Mouse (Mus musculus) frontal cortex, postnatal 10 days (tissue): ENCODE measurements around the gene Vat1.
"Not testable (repeated sequence)": the region's sequence is repeated elsewhere in the genome, so short reads cannot be mapped to it uniquely, and the experiment has no call there.

Experiments
- DNase-seq, 2 experiments: peaks; one replicate each; pipeline ENCODE4 v3.0.0; 2022; ENCODE audit warnings: low spot score in 2 of 2, mixed read lengths in 1 of 2

Vat1 gene

GRCm38 (mm10) chr11:101442127-101442693, 23.8 kb downstream of the Vat1 start, which contains the start of gene Rpl27:
Gene Rpl27 (plus strand): TSS chr11:101442298.
- DNase-seq, result peak; percentile 97 to 98

GRCm38 (mm10) chr11:101441450-101442126, 24.4 kb downstream of the Vat1 start:
- not testable (repeated sequence) for DNase-seq

GRCm38 (mm10) chr11:101438006-101438405, 28.0 kb downstream of the Vat1 start:
- DNase-seq, result not testable (repeated sequence)

DNA sequence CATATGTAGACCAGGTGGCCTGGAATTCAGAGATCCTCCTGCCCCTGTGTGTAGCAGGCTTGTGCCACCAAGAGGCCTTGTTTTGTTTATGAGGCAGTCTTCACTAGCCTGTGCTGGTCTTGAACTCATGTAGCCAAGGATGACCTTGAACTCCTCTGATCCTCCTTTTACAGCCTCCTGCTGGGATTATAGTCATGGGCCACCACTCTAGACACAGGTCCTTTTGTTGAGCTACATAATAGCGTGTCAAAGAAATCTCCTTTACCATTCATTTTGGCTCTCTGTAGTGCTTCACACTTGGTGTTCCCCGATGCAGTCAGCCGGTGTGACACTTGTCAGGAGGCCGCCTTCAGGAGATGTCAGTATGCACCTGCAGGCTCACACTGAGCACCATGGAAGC, 29.1 kb downstream of the Vat1 start:
- no peak for DNase-seq

- DNase-seq, result no peak
Observed at GRCm38 (mm10) chr11:101435831-101436230, 30.2 kb downstream of the Vat1 start.

DNA sequence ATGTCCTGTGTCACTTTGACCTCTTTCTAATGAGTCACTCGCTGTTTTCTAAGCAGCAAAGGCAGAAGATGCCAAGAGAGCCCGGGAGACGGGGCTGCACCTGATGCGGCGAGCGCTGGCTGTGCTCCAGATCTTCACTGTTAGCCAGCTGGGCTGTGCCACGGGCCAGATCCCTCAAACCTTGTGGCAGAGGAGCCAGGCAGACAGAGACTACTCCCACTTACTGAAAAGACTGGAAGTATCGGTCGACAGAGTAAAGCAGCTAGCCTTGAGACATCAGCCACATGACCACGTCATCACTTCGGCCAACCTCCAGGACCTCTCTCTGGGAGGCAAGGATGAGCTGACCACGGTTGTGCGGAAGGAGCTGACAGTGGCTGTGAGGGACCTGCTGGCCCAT, 32.6 kb downstream of the Vat1 start:
- no peak for DNase-seq

- no peak for DNase-seq
Observed at GRCm38 (mm10) chr11:101431327-101431726, 34.7 kb downstream of the Vat1 start.

- DNase-seq, result no peak
Observed at GRCm38 (mm10) chr11:101426165-101426564, 39.9 kb downstream of the Vat1 start.

GRCm38 (mm10) chr11:101424925-101425813, 40.9 kb downstream of the Vat1 start, which contains the start of the genes Rundc1 and Ptges3l:
Gene Rundc1 (plus strand): TSS chr11:101425085.
Gene Ptges3l (minus strand): TSS chr11:101425333.
- peak; percentile 94 to 98 for DNase-seq

DNA sequence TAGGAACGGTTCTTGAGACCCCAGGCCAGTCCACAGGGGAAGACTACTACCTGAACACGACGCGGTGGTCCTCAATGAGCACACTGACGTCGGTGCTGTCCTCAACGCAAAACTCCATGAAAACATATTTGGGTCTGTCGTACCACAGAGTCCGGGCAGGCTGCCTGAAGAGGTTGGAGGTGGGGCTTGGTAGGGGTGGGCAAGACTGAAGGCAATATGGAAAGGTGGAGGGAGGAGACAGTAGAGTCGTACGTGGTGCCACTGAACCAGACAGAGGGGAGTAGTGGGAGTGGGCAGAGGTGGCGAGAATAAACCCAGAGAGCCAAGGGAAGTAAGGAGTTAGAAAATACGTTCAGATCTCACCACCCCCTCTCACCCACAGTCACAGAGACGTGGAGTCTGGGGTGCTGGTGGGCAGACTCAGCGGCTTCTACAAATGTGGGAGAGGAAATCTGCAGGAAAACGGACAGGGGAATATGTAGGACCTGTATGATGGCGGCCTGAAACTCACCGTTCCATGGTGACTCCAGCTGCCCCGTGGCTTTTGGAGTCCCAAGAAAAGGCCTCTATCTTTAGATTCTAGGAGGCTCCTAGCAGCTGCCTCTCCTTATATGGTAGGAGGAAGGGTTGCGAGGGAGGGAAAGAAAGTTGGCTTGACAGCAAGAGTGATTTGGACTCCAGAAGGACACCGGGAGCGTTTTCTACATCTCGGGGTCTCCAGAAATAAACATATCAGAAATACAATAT, 41.8 kb downstream of the Vat1 start, which contains the start of gene Gm27029:
Gene Gm27029 (minus strand): TSS at position 692 of the 747 bp plus-strand sequence.
- DNase-seq, result peak in 1 of 2 experiments; percentile 24

GRCm38 (mm10) chr11:101420148-101420547, 45.9 kb downstream of the Vat1 start:
- no peak for DNase-seq

DNA sequence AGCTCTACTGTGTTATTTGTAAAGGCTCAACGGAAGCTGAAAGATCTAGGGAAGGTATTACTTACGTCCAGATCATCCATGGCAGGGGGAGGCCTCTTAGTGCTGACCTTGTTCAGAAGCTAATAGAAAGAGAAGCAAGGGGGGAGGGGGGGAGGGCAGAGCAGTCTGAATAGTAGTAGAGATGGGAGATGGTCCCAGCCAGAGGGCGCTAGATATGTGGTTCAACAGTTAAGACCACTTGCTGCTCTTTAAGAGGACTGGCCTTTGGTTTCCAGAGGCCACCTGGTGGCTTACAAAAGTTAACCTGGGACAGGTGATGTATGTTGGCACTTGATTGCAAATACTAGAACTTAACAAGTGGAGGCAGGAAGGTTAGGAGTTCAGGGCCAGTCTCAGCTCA, 46.4 kb downstream of the Vat1 start:
- DNase-seq, result no peak

- peak; percentile 32 to 55 for DNase-seq
Observed at GRCm38 (mm10) chr11:101418991-101419390, 47.0 kb downstream of the Vat1 start.

GRCm38 (mm10) chr11:101417101-101417855, 48.8 kb downstream of the Vat1 start, which contains the start of gene Aarsd1:
Gene Aarsd1 (minus strand): TSS chr11:101417615.
- DNase-seq, result peak; percentile 71 to 86

- DNase-seq, result no peak
Observed at GRCm38 (mm10) chr11:101416433-101417100, 49.5 kb downstream of the Vat1 start.

DNA sequence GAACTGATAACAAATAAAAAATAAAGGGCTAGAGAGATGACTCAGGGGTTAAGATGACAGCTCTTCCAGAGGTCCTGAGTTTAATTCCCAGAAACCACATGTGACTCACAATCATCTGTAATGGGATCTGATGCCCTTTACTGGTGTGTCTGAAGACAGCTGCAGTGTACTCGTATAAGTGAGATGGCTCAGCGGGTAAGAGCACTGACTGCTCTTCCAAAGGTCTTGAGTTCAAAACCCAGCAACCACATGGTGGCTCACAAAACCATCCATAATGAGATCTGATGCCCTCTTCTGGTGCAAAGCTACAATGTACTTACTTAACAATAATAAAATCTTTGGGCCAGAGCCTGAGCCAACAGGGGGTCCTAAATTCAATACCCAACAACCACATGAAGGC, 50.7 kb downstream of the Vat1 start:
- DNase-seq, result no peak
